Mouse (Mus musculus): ENCODE measurements at regions not wholly inside any gene's neighbourhood (a gene's known extent, or its start where the extent isn't known, plus 50 kb on each side); places are given as distances from the start of the nearest gene placed in this dataset.

DNA sequence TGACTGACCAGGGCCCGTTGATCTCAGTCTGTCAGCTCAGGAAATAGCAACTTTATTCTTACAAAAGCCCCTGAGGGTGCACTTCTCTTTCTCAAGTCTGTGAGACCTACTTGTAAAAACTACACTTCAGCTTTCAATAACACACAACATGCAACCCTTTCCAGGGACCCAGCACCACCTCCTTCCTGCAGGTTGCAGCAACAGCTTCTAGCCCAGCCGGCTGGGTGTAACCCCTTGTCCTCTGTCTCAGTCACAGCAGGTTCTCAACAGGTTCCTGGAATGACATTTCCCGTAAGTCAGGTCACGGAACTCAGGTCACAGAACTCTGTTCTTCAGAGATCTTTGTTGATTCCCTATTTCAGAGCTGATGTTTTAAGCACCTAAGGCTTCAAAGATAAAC is 558.5 kb upstream of the Camk1g start:
- DNase-seq = no peak

DNA sequence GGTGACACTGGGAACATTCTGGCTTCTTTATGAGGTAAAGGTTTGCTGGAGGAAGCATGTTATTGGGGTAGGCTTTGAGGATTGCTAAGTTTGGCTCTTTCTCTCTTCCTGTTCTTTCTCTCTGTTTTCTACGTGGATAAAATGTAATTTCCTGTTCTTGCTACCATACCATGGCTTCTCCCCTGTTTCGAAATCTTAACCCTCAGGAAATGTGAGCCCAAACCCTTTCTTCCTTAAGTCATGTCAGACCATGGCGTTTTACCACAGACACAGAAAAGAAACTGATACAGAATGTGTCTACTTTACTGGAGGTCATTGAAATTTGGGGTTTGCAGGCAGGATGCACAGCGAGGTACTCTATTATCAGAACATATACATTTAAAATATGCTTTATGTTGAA is 552.7 kb upstream of the Camk1g start:
- no peak for DNase-seq

GRCm38 (mm10) chr1:193919243-193919642 is 549.1 kb upstream of the Camk1g start:
- no peak for DNase-seq

- no peak for DNase-seq
These were observed 535.6 kb upstream of the Camk1g start for GRCm38 (mm10) chr1:193905711-193906110.

DNA sequence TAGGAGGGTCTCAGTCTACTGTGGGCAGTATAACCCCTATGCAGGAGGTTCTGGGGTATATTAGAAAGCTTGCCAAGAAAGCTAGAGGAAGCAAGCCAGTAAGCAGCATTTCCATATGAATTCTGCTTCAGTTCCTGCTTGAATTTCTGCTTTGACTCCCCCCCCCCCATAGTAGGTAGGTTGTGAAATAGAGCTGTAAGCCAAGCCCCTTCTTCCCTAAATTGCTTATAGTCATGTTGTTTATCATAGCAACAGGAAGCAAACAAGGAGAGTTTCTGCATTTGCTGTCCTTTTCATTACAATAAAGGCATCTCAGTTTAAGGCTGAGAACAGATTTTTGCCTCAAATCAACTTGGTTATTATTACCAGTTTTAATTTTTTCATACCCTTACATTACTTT is 524.0 kb upstream of the Camk1g start:
- DNase-seq = no peak

- DNase-seq = no peak
These were observed 506.4 kb upstream of the Camk1g start for GRCm38 (mm10) chr1:193876540-193876939.

DNA sequence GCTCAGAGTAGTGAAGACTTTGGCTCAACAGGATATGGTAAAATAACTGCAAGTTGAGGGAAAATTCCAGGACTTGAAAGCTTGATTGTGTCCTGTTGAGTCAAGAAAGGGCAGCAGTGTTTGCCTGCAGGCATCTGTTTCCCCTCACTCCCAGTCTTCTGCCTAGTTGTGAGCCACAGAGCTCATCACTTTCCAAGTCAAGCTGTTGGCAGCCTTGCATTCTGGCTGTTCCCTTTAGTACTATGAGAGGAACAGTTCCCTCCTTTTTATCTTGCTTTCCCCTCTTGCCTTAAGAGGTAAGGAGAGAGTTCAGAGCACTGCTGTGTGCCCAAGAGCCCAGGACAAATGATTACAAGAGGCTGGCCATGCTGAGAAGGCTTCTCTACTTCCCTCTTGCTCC is 506.0 kb upstream of the Camk1g start:
- DNase-seq = no peak

DNA sequence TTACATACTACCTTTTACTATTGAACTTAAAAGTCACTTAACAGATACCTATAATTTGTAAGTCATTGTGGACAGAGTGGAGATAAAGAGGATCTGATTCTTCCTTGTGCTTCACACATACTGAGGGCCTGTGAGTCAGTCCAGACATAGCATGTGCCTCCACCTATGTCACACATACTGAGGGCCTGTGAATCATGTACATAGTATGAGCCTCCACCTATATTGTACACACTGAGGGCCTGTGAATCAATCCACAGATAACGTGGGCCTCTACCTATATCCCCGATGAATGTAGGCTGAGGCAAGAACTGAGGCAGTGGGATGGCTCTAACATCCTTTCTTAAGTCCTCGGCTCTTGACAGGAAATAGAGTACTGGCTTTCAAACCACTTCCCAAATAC is 505.2 kb upstream of the Camk1g start:
- no peak for DNase-seq

DNA sequence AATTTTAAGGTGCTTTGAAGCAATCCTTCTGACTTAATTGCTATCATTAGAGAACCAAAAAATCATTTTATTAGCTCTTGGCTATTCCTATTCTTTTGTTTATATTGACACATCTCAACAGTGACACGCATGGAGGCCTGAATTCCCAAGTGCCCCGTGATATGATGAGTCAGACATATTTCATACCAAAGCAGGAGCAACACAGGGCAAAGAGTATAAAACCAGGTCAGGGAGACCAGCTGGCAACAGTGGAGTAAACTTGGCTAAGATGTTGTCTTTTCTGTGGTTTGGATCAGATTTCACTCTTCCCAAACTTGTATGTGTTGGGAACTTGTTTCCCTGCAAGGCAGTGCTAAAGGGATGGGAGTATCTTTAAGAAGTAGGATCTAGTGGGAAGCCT is 500.6 kb upstream of the Camk1g start:
- no peak for DNase-seq

- DNase-seq = no peak
These were observed 498.7 kb upstream of the Camk1g start for GRCm38 (mm10) chr1:193868639-193869320.

DNA sequence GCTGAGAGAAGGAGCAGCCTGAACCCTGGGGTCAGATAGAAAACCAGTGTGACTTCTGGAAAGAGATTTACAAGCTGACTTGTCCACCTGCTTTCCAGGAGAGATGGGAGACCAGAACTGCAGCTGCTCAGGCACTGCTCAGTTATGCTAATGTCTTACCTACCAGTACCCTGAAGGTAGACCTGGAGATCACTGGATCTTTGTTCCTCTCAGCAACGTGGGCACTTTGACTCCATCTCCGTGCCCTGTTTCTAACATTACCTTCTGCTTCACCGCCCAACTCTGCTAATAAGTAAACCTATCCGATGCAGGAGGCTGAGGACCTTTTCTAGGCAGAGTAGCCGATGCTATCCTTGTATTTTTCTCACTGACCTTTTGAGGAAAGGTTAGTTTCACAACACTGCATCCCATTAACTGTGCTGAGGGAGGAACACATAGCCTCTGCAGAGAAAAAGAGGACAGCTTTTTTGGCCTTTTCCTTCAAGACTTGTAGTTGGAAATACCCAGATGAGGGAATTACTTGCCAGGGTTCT is 490.7 kb upstream of the Camk1g start:
- no peak for DNase-seq

DNA sequence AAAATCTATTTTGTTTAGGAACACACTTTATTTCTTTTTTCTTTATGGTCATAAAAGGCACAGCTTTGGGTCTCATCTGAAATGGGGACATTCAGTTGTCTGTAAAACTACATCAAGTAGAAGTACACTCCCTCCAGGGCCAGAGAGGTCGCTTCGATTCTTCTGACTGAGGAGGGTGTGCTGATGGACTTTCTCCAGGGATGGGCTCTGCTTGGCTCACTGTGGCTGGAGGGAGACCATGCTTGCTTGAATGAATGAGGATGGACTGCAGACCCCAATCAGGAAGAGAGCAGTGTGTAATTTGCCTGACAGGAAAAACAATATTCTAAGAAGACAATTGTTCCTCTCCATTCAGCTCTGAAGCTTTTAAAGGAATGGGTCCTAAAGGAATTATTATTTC is 490.3 kb upstream of the Camk1g start:
- DNase-seq = no peak

DNA sequence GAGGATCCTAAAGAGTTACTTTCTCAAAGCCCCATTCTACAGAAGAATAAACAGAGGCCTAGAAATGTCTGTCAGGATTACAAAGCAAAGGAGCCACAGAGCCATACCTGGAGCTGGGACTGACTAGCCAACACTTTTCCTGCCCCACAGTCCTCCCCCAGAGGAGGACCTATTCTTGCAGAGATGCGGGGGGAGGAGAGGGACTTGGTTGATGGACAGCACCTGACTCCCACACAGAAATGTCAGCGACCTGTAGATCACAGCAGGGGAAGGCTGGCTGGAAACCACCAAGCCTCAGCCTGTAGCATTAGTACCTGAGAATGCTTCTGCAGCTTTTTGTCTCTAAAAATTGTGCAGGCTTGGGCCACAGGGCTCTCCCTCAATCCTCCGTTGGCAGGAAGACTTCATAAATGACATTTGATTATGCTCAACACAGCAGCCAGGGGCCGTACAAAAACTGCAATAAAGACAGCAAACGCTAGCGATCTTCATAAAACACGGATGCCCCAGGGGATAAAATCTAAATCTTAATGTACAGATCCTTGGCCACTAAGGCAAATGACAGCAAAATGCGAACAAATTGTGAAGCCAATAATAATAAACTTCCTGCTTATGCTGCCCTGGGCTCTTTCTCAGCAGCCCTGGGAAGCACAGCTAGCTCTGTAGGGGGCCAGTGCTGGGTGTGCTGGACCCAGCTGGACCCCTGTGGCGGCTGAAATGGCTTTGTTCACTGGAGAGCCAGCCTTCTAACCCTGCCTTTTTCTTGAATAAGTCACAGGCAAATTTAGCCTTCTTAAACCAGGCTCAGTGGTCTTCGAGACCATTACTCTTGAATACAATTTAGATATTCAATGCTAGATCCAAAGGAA is 489.4 kb upstream of the Camk1g start:
- no peak for DNase-seq

- no peak for DNase-seq
These were observed 477.8 kb upstream of the Camk1g start for GRCm38 (mm10) chr1:193847922-193848321.

DNA sequence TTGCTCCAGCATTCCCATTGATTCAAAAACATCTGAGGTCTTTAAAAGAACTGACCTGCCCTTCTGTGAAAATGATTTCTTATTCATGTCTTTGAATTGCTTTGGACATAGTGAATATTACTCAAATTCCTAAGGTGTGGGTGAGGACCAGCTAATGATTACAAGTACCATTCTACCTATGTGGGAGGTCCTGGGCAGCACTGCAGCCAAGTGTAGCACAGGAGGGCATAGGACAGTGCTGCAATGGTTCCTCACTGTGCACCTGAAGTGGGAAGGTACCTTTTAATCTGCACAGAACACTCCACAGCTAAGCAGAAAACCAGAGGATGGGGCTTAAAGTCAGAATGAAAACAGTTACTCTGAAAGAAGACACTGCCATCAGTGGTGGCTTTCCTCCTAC is 474.8 kb upstream of the Camk1g start:
- no peak for DNase-seq

DNA sequence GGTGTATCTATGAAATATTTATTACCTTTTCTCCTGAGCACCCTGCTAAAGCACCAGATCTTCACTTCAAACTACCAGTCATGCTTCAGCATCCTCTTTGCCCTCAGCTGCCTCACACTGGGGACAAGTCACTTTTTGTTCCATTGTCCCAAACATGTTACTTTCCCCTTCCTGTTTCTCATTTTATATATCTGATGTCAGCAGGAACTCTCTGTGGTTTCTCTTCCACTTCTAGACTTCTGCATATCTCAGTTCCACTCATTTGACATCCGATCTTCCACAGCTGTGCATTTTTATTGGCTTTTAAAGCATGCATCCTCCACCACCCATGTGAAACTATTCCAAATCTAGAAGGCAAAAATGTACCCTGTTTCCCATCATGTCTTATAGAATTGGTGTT is 474.4 kb upstream of the Camk1g start:
- DNase-seq = no peak

DNA sequence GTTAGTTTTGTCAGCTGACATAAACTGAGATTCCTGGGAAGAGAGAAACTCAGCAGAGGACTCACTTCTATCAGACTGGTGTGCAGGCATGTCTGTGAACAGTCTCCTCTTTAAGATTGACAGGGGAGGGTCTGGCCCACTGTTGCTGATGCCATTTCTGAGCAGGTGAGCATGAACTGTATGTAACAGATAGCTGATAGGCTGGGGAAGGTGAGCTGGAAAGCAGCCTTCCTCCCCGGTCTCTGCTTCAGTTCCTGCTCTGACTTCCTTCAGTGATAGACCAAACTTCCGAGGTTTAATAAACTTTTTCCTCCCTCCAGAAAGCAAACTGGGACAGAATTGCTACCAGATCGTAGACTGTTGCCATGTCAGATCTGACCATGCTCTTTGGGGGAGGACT is 430.9 kb upstream of the Camk1g start:
- DNase-seq = no peak

DNA sequence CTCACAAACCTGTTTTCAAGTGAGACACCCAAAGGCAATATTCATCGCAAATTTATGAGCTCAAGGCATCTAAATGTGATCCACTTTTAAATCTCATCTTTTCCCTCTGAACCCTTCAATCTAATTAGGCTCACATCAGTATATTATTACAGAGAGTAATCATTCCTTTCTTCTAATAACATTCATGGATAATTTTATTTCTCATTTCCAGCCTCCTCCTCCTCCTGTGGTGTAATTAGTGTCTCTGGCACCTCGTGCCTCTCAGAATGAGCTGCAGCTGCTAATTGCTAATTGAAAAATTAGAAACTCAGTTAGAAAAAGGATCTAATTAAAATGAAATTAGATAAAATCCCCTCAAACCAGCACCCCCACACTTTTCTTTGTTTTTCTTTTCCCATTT is 420.5 kb upstream of the Camk1g start:
- no peak for DNase-seq

- peak; percentile 51 to 59 for DNase-seq
These were observed 418.4 kb upstream of the Camk1g start for GRCm38 (mm10) chr1:193788496-193788895.

GRCm38 (mm10) chr1:193787417-193787816 is 417.3 kb upstream of the Camk1g start:
- peak in 1 of 2 experiments; percentile 7 for DNase-seq

DNA sequence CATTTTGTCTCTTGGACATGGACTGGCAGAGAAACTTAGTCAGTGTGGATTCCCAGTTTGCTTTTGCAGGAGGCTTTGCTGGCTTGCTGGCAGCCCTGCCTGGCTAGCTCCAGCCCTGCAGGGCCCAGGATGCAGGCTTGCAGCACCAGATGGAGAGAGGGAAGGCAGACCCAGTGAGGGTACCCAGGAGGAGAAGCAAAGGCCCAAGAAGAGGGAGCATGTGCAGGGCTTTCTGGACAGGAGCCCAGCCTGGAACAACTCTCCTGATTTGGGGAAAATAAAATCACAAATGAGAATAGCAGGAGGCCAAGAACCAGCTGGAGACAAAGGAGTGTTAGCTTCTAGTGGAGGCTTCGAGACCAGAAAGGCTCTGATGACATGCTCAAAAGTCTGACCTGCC is 414.9 kb upstream of the Camk1g start:
- peak; percentile 89 for DNase-seq

DNA sequence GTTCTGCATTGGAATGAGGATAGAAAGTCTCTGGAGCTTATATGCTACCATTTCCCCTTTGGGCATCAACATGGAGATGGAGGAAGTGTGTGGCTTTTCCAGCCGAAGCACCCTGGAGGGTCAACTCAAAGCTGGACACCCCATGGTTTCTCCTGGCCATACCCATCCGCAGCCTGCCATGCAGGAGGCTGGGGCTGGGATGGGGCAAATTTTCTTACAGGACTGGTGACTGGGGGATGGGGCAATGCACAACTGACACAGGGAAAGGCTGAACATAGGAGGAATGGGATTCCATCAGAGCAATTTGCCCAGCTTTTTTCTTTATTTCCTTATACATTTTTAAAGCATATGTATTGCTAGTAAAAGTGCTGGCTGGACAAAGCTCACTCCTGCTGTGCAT is 414.4 kb upstream of the Camk1g start:
- peak in 1 of 2 experiments; percentile 28 for DNase-seq

DNA sequence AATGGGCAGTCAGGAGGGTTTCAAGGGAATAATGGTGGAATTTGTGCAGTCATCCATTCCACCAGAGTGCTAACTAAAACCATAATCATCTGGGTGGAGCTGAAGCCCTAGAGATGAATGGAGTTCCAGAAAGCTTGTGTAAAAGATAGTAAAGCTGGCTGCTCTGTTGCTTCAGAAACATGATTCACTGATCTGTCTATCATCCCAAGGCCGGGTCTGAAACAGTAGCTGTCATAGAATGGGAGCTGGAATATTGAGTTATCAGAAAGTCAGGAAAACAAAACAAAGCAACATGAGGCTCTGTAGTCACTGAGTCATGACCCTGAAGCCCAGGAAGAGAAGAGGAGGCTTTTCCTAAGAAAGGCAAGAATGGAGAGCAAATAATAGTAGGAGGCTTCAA is 408.1 kb upstream of the Camk1g start:
- no peak for DNase-seq

DNA sequence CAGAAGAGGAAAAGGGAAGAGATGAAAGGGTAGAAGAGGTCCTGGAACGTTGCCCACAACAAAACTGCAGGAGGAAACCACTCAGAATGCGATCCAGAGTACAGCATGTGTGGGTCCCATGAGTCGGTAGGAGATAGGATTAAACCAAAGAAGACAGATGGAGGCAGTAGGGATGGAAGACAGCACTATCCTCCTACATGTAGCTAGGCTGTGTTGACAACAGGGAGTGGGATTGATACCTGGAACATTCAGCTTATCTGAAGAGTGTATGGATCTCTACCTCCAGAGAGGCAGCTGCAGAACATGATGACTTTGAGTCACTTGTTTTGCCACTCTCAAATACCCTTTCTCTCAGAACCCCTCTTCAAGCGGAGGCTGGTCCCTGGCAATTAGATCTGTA is 399.4 kb upstream of the Camk1g start:
- no peak for DNase-seq

Data from cerebellum, postnatal 36 days (tissue).